Mouse (Mus musculus) T-helper 1 cell (primary cell): ENCODE measurements around the gene 2200002D01Rik.

ENCODE experiments used
- in situ Hi-C: fragments of 300-600 bp; cut with MboI, MseI; formaldehyde crosslinking; loops from one replicate; pipeline ENCODE4 v1.15.1; 2025; ENCODE audit warnings: high pct_unique_total_duplicates

The 2200002D01Rik gene

GRCm38 (mm10) chr7:29279924-29280323 is 31.7 kb upstream of the 2200002D01Rik start:
- in situ Hi-C loops = loop anchor here (10.0 kb wide), 1 partner anchor 235 kb away; no protein-coding TSS in a partner anchor

- in situ Hi-C loops = no loop called here
Measured at GRCm38 (mm10) chr7:29279261-29279660, 31.0 kb upstream of the 2200002D01Rik start.

- in situ Hi-C loops = no loop called here
Measured at GRCm38 (mm10) chr7:29277510-29277909, 29.2 kb upstream of the 2200002D01Rik start.

GRCm38 (mm10) chr7:29276715-29277114 is 28.4 kb upstream of the 2200002D01Rik start:
- in situ Hi-C loops = no loop called here

- in situ Hi-C loops = no loop called here
Measured at GRCm38 (mm10) chr7:29271687-29272465, 23.6 kb upstream of the 2200002D01Rik start.

- in situ Hi-C loops = no loop called here
Measured at GRCm38 (mm10) chr7:29270445-29270844, 22.2 kb upstream of the 2200002D01Rik start.

GRCm38 (mm10) chr7:29266931-29267330 is 18.7 kb upstream of the 2200002D01Rik start:
- in situ Hi-C loops = no loop called here

GRCm38 (mm10) chr7:29265636-29266035 is 17.4 kb upstream of the 2200002D01Rik start:
- in situ Hi-C loops = no loop called here

GRCm38 (mm10) chr7:29263831-29264230 is 15.6 kb upstream of the 2200002D01Rik start:
- in situ Hi-C loops = no loop called here

GRCm38 (mm10) chr7:29262151-29262550 is 13.9 kb upstream of the 2200002D01Rik start:
- in situ Hi-C loops = no loop called here

- in situ Hi-C loops = no loop called here
Measured at GRCm38 (mm10) chr7:29259781-29260730, 11.8 kb upstream of the 2200002D01Rik start.

- in situ Hi-C loops = no loop called here
Measured at GRCm38 (mm10) chr7:29257368-29257767, 9.1 kb upstream of the 2200002D01Rik start.

GRCm38 (mm10) chr7:29255875-29256274 is 7.6 kb upstream of the 2200002D01Rik start:
- in situ Hi-C loops = no loop called here

- in situ Hi-C loops = no loop called here
Measured at GRCm38 (mm10) chr7:29253842-29254241, 5.6 kb upstream of the 2200002D01Rik start.

- in situ Hi-C loops = no loop called here
Measured at GRCm38 (mm10) chr7:29251166-29251565, 2.9 kb upstream of the 2200002D01Rik start.

- in situ Hi-C loops = no loop called here
Measured at GRCm38 (mm10) chr7:29247706-29248105, 560 bp downstream of the 2200002D01Rik start.

GRCm38 (mm10) chr7:29247314-29247700 is 959 bp downstream of the 2200002D01Rik start:
- in situ Hi-C loops = no loop called here

GRCm38 (mm10) chr7:29246619-29247313 is 1.5 kb downstream of the 2200002D01Rik start:
- in situ Hi-C loops = no loop called here

GRCm38 (mm10) chr7:29246015-29246414 is 2.3 kb downstream of the 2200002D01Rik start:
- in situ Hi-C loops = no loop called here

GRCm38 (mm10) chr7:29244732-29245416 is 3.4 kb downstream of the 2200002D01Rik start:
- in situ Hi-C loops = no loop called here
